Mouse (Mus musculus): ENCODE results near the gene Slc25a3. TPM values are rescaled to one million over a fixed set of nuclear protein-coding genes. Genes with fewer than 3 reads are reported as not detected.

The Slc25a3 gene
- polyA plus RNA-seq, 1 experiment from 2014 or later, result 491 TPM

DNA sequence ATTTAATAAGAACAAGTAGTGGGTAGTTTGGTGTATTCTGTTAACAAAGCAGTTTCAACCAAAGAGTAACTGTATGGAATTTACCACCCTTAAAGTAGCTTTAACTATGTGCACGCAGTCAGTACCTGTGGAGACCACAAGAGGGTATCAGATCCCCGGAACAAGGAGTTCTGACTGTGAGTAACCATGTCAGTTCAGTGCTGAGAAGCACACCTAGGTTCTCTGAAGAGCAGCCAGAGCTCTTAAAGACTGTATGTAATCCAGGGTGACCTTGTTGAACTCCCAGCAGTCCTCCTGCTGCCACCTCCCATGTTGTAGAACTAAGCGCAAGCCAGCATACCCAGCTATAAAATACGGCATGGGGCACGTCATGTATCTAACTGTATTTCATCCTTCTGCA lies 43.0 kb upstream of the Slc25a3 start:
- no peak overlapping the region for H3K4me3 ChIP-seq (replicated peaks; ENCODE audit: low read length)
- H3K27ac ChIP-seq (ENCODE audit: low read length), result no peak overlapping the region
- no peaks in the 10 kb centered on the region for H3K9me3 ChIP-seq (ENCODE audit: control insufficient read depth, low read length)
- H3K4me2 ChIP-seq (ENCODE audit: low read length), result peak overlapping the region; percentile 20; the same call in 1 of the 2 replicates
- peaks cover 32% of the 10 kb centered on the region for H3K4me1 ChIP-seq (replicated peaks; ENCODE audit: control insufficient read depth, insufficient read depth, low read length)
- ATAC-seq, result no peak
- 50% methylated on average over 5 of the region's 5 CpGs for WGBS
- H3K27me3 ChIP-seq (replicated peaks; ENCODE audit: control insufficient read depth, insufficient read depth, low read length), result no peaks in the 10 kb centered on the region
- H3K9ac ChIP-seq (replicated peaks; ENCODE audit: low read depth, low read length), result no peak overlapping the region
- peaks cover 20% of the 10 kb centered on the region for H3K36me3 ChIP-seq (ENCODE audit: control insufficient read depth, insufficient read depth)

DNA sequence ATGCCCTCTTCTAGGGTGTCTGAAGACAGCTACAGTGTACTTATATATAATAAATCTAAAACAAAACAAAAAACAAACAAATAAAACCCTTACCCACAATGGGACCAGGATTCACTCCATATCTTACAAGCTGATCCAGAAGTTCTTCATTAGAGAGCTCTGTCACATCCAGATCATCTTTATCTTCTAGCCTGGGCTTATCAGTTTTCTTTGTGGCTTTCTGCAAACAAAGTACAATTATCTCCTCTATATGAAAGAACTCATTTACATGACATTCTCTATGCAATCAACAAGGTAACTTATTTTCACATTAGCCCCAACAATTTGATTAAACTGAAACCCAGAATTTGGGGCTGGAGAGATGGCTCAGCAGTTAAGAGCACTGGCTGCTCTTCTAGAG lies 42.0 kb upstream of the Slc25a3 start:
- Histone ChIP-seq H3K4me1 (replicated peaks; ENCODE audit: control insufficient read depth, insufficient read depth, low read length) (peaks cover 32% of the 10 kb centered on the region), H3K27ac (ENCODE audit: low read length) (no peak overlapping the region), H3K4me2 (ENCODE audit: low read length) (no peak overlapping the region), H3K9ac (replicated peaks; ENCODE audit: low read depth, low read length) (no peak overlapping the region), H3K27me3 (replicated peaks; ENCODE audit: control insufficient read depth, insufficient read depth, low read length) (no peaks in the 10 kb centered on the region), H3K36me3 (ENCODE audit: control insufficient read depth, insufficient read depth) (peaks cover 24% of the 10 kb centered on the region), H3K4me3 (replicated peaks; ENCODE audit: low read length) (no peak overlapping the region), H3K9me3 (ENCODE audit: control insufficient read depth, low read length) (no peaks in the 10 kb centered on the region)
- ATAC-seq, result no peak

DNA sequence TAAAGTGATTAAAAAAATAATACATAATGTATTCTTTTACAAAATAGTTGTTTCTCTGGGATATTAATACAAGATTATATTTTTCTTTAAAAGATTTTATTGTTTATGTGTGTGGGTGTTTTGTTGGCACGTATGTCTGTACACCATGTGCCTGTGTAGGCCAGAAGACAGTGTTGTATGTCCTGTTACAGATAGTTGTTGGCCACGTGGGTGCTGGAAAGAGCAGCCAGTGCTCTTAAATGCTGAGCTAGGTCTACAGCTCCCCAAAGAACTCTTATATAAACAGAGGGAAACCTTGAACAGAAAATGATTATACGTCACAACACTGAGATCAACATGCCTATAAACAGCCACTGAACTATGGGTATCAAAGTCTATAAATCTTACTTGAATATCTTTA lies 40.6 kb upstream of the Slc25a3 start:
- H3K4me3 ChIP-seq (replicated peaks; ENCODE audit: low read length), result no peak overlapping the region
- H3K4me2 ChIP-seq (ENCODE audit: low read length), result no peak overlapping the region
- H3K9ac ChIP-seq (replicated peaks; ENCODE audit: low read depth, low read length), result no peak overlapping the region
- no peaks in the 10 kb centered on the region for H3K27me3 ChIP-seq (replicated peaks; ENCODE audit: control insufficient read depth, insufficient read depth, low read length)
- WGBS, result 84% methylated on average over 3 of the region's 3 CpGs
- no peaks in the 10 kb centered on the region for H3K9me3 ChIP-seq (ENCODE audit: control insufficient read depth, low read length)
- H3K4me1 ChIP-seq (replicated peaks; ENCODE audit: control insufficient read depth, insufficient read depth, low read length), result peaks cover 27% of the 10 kb centered on the region
- no peak overlapping the region for H3K27ac ChIP-seq (ENCODE audit: low read length)
- no peak for ATAC-seq
- H3K36me3 ChIP-seq (ENCODE audit: control insufficient read depth, insufficient read depth), result peaks cover 24% of the 10 kb centered on the region

DNA sequence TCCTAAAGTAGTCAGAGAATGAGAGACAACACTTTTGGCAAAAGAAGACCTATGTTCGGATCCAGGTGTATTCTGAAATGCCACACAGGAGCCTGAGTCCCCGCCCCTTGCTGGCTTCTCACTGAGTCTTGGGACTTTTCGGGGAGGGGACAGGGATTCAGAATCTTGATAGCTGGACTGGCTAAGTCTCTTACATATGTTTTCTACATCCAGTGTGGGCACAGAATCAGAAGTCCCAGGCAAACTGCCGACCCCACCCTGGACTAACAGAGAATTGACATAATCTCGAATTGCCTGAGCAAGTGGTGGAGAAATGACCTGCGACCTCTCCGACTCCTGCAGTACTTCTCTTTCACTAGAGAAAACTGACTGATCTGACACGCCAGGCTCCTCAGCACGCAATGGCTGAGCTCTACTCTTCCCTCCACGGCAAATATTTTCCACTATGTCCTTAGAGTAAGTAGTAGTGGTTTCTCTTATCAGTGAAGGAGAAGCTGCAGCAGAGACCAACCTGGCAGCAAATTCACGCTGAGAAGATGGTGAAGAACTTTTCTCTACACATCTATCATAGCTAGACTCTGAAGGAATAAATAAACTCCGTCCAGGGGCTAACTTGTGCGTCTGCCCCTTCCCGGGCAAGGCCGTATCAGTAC lies 38.8 kb upstream of the Slc25a3 start:
- Histone ChIP-seq H3K27ac (ENCODE audit: low read length) (no peak overlapping the region), H3K4me1 (replicated peaks; ENCODE audit: control insufficient read depth, insufficient read depth, low read length) (peaks cover 12% of the 10 kb centered on the region), H3K36me3 (ENCODE audit: control insufficient read depth, insufficient read depth) (peaks cover 30% of the 10 kb centered on the region), H3K4me2 (ENCODE audit: low read length) (no peak overlapping the region), H3K9me3 (ENCODE audit: control insufficient read depth, low read length) (no peaks in the 10 kb centered on the region), H3K4me3 (replicated peaks; ENCODE audit: low read length) (no peak overlapping the region), H3K9ac (replicated peaks; ENCODE audit: low read depth, low read length) (no peak overlapping the region), H3K27me3 (replicated peaks; ENCODE audit: control insufficient read depth, insufficient read depth, low read length) (no peaks in the 10 kb centered on the region)
- 92% methylated on average over 15 of the region's 15 CpGs for WGBS
- no peak for ATAC-seq

DNA sequence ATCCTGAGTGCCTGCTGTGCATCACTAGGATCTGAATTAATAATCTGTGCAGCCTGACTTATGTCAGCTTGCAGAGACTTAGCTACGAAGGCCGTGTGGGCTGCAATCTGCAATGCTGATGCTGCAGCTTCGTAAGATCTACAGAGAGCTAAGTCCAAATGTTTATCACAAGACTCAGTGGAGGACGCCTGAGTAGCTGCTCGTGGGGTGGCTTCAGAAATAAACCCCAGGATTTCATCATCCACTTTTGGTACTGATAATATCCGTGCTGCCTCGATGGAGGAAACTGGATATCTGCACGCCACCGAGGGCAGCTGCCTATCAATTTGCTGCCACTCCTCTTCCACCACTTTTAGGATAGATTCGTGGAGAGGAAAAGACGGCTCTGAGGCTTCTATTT lies 38.2 kb upstream of the Slc25a3 start:
- Histone ChIP-seq H3K4me2 (ENCODE audit: low read length) (no peak overlapping the region), H3K4me1 (replicated peaks; ENCODE audit: control insufficient read depth, insufficient read depth, low read length) (peaks cover 6% of the 10 kb centered on the region), H3K27ac (ENCODE audit: low read length) (no peak overlapping the region), H3K27me3 (replicated peaks; ENCODE audit: control insufficient read depth, insufficient read depth, low read length) (no peaks in the 10 kb centered on the region), H3K9me3 (ENCODE audit: control insufficient read depth, low read length) (no peaks in the 10 kb centered on the region), H3K36me3 (ENCODE audit: control insufficient read depth, insufficient read depth) (peaks cover 30% of the 10 kb centered on the region), H3K4me3 (replicated peaks; ENCODE audit: low read length) (no peak overlapping the region), H3K9ac (replicated peaks; ENCODE audit: low read depth, low read length) (no peak overlapping the region)
- ATAC-seq, result no peak
- WGBS, result 94% methylated on average over 11 of the region's 11 CpGs

DNA sequence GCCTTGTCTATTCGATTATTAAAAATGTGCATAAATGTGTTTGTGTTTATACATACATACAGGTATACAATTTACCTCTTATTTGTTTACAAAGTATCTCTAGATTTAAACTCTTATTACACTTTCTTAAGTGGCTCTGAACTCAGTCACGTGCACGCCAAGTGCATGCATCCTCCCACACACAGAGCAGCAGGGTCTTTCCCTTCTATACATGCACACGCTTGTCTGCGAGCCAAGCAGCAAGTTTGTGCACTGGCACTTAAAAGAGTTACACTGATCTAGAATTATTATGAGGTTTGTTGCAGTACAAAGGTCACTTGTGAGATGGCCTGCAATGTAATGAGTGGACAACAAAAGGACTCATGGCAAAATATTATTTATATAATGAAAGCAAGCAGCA lies 37.1 kb upstream of the Slc25a3 start:
- H3K4me1 ChIP-seq (replicated peaks; ENCODE audit: control insufficient read depth, insufficient read depth, low read length), result no peaks in the 10 kb centered on the region
- no peaks in the 10 kb centered on the region for H3K9me3 ChIP-seq (ENCODE audit: control insufficient read depth, low read length)
- H3K4me2 ChIP-seq (ENCODE audit: low read length), result no peak overlapping the region
- peaks cover 30% of the 10 kb centered on the region for H3K36me3 ChIP-seq (ENCODE audit: control insufficient read depth, insufficient read depth)
- ATAC-seq, result no peak
- H3K4me3 ChIP-seq (replicated peaks; ENCODE audit: low read length), result no peak overlapping the region
- 92% methylated on average over 5 of the region's 5 CpGs for WGBS
- H3K9ac ChIP-seq (replicated peaks; ENCODE audit: low read depth, low read length), result no peak overlapping the region
- H3K27ac ChIP-seq (ENCODE audit: low read length), result no peak overlapping the region
- no peaks in the 10 kb centered on the region for H3K27me3 ChIP-seq (replicated peaks; ENCODE audit: control insufficient read depth, insufficient read depth, low read length)

DNA sequence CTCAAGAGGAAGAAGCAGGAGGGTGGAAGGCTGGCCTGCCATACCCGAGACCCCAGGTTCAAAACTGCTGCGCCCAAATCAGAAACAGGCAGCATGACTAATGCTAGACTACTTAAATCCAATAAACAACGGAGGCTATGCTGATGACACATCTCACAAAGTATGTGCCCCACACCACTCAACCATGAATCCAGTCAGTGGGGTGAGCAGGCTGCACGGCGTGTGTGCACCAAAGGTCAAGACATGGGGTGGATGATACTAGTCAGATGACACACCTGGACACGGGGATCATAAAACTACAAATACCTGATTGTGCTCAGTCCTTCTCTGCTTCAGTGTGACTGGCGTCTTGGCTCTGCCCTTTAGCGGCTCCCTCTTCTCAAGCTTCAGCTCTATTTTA lies 34.6 kb upstream of the Slc25a3 start:
- Histone ChIP-seq H3K9ac (replicated peaks; ENCODE audit: low read depth, low read length) (no peak overlapping the region), H3K27me3 (replicated peaks; ENCODE audit: control insufficient read depth, insufficient read depth, low read length) (no peaks in the 10 kb centered on the region), H3K4me2 (ENCODE audit: low read length) (no peak overlapping the region), H3K4me1 (replicated peaks; ENCODE audit: control insufficient read depth, insufficient read depth, low read length) (no peaks in the 10 kb centered on the region), H3K4me3 (replicated peaks; ENCODE audit: low read length) (no peak overlapping the region), H3K36me3 (ENCODE audit: control insufficient read depth, insufficient read depth) (peaks cover 27% of the 10 kb centered on the region), H3K9me3 (ENCODE audit: control insufficient read depth, low read length) (no peaks in the 10 kb centered on the region), H3K27ac (ENCODE audit: low read length) (no peak overlapping the region)
- no peak for ATAC-seq
- 89% methylated on average over 8 of the region's 8 CpGs for WGBS

DNA sequence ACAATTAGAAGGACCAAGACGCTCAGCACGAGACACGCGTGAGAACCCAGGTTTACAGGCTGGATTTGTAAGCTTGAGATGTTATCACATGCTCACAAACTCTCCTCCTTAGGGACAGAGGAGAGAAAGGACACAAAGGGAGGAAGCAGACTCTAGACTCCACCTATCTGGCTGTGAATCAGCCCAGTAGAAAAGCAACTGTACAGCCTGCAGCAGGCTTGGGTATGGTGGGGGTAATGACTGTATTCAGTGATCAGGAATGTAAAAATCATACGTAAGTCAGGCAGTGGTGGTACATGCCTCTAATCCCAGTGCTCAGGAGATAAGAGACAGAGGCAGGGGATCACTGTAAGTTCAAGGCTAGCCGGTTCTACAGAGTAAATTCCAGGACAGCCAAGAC lies 32.5 kb upstream of the Slc25a3 start:
- H3K9me3 ChIP-seq (ENCODE audit: control insufficient read depth, low read length), result no peaks in the 10 kb centered on the region
- H3K9ac ChIP-seq (replicated peaks; ENCODE audit: low read depth, low read length), result no peak overlapping the region
- WGBS, result 92% methylated on average over 6 of the region's 6 CpGs
- no peaks in the 10 kb centered on the region for H3K4me1 ChIP-seq (replicated peaks; ENCODE audit: control insufficient read depth, insufficient read depth, low read length)
- ATAC-seq, result no peak
- H3K27me3 ChIP-seq (replicated peaks; ENCODE audit: control insufficient read depth, insufficient read depth, low read length), result no peaks in the 10 kb centered on the region
- no peak overlapping the region for H3K27ac ChIP-seq (ENCODE audit: low read length)
- H3K36me3 ChIP-seq (ENCODE audit: control insufficient read depth, insufficient read depth), result peaks cover 16% of the 10 kb centered on the region
- no peak overlapping the region for H3K4me2 ChIP-seq (ENCODE audit: low read length)
- no peak overlapping the region for H3K4me3 ChIP-seq (replicated peaks; ENCODE audit: low read length)

DNA sequence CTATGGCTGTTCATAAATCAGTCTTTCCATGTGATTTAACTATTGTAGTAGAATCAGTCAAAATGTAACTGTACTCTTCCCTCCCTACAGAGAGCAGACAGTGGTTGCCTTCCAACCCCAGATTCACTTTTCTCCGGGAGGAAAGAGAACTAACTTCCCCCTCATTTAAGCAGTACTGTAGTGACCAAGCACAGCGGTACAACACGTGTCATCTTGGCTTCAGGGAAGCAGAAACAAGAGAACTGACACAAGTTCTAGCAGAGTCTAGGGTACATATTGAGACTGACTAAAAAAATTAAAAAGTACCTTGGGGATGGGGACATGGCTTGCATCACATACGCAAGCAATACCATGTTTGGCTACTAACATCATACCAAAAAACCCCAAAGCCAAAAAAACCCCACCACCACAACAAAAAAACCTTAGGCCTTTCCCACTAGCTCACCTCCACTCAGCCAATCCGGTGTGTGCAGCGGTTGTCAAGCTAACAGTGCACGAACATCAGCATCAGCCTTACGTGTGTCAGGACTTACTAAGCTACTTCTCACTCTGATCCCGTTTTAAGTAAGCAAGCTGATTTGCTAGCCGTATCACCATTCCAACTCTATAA lies 30.1 kb upstream of the Slc25a3 start:
- 87% methylated on average over 10 of the region's 10 CpGs for WGBS
- Histone ChIP-seq H3K9me3 (ENCODE audit: control insufficient read depth, low read length) (no peaks in the 10 kb centered on the region), H3K36me3 (ENCODE audit: control insufficient read depth, insufficient read depth) (peaks cover 32% of the 10 kb centered on the region), H3K27me3 (replicated peaks; ENCODE audit: control insufficient read depth, insufficient read depth, low read length) (no peaks in the 10 kb centered on the region), H3K27ac (ENCODE audit: low read length) (no peak overlapping the region), H3K4me2 (ENCODE audit: low read length) (no peak overlapping the region), H3K4me3 (replicated peaks; ENCODE audit: low read length) (no peak overlapping the region), H3K9ac (replicated peaks; ENCODE audit: low read depth, low read length) (no peak overlapping the region), H3K4me1 (replicated peaks; ENCODE audit: control insufficient read depth, insufficient read depth, low read length) (no peaks in the 10 kb centered on the region)
- no peak for ATAC-seq

DNA sequence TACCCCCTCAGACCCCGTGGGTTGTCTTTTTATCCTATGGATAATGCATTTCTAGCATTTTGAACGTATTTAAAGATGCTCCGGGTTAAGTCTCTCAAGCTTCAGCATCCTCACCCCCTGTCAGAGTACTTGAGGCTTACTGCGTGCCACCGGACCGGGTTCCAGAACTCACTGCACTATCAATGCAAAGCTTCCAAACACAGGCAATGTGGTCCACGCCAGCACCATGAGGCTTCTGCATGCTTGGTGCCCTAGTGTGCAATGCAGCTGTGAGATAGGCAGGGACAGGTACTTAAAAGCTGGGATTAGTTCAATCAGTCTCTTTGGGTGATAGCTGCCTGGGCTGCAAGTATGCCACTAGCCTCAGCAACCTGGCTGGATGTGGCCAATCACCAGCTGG lies 21.6 kb upstream of the Slc25a3 start:
- ATAC-seq, result no peak

More for the DNA sequence above, 21.6 kb upstream of the Slc25a3 start:
- no peaks in the 10 kb centered on the region for H3K9me3 ChIP-seq (ENCODE audit: control insufficient read depth, low read length)
- WGBS, result 96% methylated on average over 7 of the region's 7 CpGs
- no peaks in the 10 kb centered on the region for H3K4me1 ChIP-seq (replicated peaks; ENCODE audit: control insufficient read depth, insufficient read depth, low read length)
- no peak overlapping the region for H3K4me2 ChIP-seq (ENCODE audit: low read length)
- no peak overlapping the region for H3K9ac ChIP-seq (replicated peaks; ENCODE audit: low read depth, low read length)
- no peak overlapping the region for H3K27ac ChIP-seq (ENCODE audit: low read length)
- H3K4me3 ChIP-seq (replicated peaks; ENCODE audit: low read length), result no peak overlapping the region
- peaks cover 19% of the 10 kb centered on the region for H3K36me3 ChIP-seq (ENCODE audit: control insufficient read depth, insufficient read depth)
- no peaks in the 10 kb centered on the region for H3K27me3 ChIP-seq (replicated peaks; ENCODE audit: control insufficient read depth, insufficient read depth, low read length)
